Mouse (Mus musculus): Measurements from ENCODE around the gene Lyrm4.
"Not testable (repeated sequence)": the region's sequence is repeated elsewhere in the genome, so short reads cannot be mapped to it uniquely, and the experiment has no call there.

Lyrm4 gene

DNA sequence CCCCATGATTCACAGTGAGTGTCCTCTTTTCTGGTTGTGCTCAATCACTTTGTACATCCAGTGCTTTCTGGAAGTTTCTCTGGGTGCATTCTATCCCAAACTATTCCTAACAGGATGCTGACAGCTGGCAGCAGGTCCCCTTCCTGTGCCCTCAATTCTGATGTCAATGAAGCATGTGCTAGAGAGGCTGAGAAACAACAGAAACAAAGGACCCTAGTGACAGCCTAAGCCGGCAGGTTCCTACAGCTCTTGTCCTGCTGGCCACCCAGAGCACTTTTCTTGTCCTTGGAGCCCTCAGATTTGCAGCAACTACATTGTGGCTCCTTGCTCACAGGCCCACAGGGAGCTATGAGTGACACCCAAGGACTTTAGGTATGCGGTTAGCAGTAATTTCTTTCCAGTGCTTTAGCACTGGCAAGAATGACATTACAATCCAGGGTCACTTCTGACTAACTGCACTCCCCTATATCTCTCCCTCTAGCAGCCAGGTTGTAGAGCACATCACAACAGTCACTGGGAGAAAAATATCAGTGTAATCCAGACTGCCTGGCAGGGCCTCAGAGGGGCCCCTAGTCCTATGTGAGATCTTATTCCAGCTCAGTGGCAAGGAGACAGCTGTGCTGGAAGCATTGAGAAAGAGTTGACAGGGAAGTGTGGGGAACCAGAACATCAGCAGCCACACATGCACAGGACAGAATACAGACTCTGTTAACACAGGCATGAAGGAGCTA is 121.5 kb downstream of the Lyrm4 start:
- DNase-seq (ENCODE audit: low read depth in 1 of 2, low spot score in 2 of 2) = no peak

DNA sequence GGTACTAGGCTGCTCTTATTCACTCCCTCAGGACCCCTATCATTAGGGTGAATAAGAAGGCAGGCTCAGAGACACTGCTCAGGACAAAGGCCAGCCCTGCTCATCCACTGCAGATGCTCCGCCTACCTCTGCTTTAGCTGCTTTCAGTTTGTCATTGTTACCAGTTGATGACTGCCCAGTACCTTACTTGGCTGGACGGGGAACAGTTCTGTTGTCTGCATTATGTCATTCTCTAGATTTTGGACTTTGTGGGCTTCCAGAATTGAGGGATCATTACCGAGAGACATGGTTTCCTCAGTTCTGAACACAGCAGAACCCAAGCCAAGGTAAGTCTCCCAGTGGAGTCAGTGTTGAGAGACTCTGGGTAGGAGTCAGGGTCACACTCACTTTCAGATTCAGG is 122.1 kb downstream of the Lyrm4 start:
- no peak for DNase-seq (ENCODE audit: low read depth in 1 of 2, low spot score in 2 of 2)

- no peak for DNase-seq (ENCODE audit: low read depth in 1 of 2, low spot score in 2 of 2)
These were observed 123.3 kb downstream of the Lyrm4 start for GRCm38 (mm10) chr13:35994067-35994466.

- DNase-seq (ENCODE audit: low read depth in 1 of 2, low spot score in 2 of 2) = not testable (repeated sequence)
These were observed 126.1 kb downstream of the Lyrm4 start for GRCm38 (mm10) chr13:35991185-35991584.

GRCm38 (mm10) chr13:35989329-35989728 is 128.0 kb downstream of the Lyrm4 start:
- DNase-seq (ENCODE audit: low read depth in 1 of 2, low spot score in 2 of 2) = no peak

- DNase-seq (ENCODE audit: low read depth in 1 of 2, low spot score in 2 of 2) = no peak
These were observed 134.3 kb downstream of the Lyrm4 start for GRCm38 (mm10) chr13:35982985-35983384.

GRCm38 (mm10) chr13:35980471-35980870 is 136.9 kb downstream of the Lyrm4 start:
- no peak for DNase-seq (ENCODE audit: low read depth in 1 of 2, low spot score in 2 of 2)

- DNase-seq (ENCODE audit: low read depth in 1 of 2, low spot score in 2 of 2) = no peak
These were observed 140.4 kb downstream of the Lyrm4 start for GRCm38 (mm10) chr13:35976912-35977311.

DNA sequence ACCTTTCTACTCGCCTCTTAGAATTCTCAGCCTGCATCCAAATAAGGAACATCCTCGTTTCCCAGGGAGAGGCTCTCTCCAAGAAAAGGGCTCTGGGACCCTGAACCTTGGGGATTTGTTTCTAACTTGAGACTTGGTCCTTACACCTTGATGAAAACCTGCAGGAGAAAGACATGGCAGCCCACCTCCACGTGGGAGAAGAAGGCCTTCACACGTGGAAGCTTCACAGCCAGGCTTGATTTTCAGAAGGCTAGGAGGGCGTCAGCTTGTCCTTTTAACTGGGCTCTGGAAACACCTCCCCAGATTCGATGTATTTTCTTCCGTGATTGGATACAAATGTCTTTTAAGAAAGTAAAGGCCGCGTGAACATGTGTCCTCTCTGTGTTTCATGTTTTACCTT is 147.5 kb downstream of the Lyrm4 start:
- DNase-seq (ENCODE audit: low read depth in 1 of 2, low spot score in 2 of 2) = no peak

DNA sequence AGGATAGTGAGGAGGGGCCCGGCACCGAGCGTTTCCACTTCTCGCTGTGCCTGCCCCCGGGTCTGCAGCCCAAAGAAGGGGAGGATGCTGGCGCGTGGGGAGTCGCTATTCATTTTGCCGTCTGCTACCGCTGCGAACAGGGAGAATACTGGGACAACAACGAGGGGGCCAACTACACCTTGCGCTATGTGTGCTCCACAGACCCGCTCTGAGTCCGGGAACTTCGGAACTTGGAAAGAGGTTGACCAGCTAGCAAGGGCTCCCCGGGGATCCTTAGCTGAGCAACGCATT is 147.9 kb downstream of the Lyrm4 start:
- DNase-seq (ENCODE audit: low read depth in 1 of 2, low spot score in 2 of 2) = no peak

- no peak for DNase-seq (ENCODE audit: low read depth in 1 of 2, low spot score in 2 of 2)
These were observed 148.5 kb downstream of the Lyrm4 start for GRCm38 (mm10) chr13:35968719-35969430.

GRCm38 (mm10) chr13:35968131-35968718 is 149.1 kb downstream of the Lyrm4 start:
- DNase-seq (ENCODE audit: low read depth in 1 of 2, low spot score in 2 of 2) = no peak

GRCm38 (mm10) chr13:35967690-35968089 is 149.6 kb downstream of the Lyrm4 start:
- no peak for DNase-seq (ENCODE audit: low read depth in 1 of 2, low spot score in 2 of 2)

DNA sequence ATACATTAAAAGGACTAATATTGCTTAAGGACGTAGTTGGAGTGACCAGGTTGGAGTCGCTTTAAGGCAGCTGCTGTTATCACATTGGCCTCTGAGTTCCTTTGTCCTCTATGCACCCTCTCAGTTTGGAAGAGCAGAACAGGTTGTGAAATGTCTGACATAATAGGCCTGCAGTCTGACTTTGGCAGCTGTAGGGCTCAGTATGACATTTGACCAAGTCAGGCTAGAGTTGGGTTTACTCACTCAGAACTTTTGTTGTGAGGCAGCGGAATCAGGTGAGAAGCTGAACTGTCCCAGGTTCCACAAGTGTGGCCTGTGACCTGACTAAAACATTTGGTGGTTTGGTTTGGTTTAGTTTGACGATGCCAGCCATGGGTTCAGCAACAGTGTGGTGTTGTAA is 153.7 kb downstream of the Lyrm4 start:
- DNase-seq (ENCODE audit: low read depth in 1 of 2, low spot score in 2 of 2) = no peak

GRCm38 (mm10) chr13:35959391-35960067 is 157.8 kb downstream of the Lyrm4 start:
- DNase-seq (ENCODE audit: low read depth in 1 of 2, low spot score in 2 of 2) = no peak

DNA sequence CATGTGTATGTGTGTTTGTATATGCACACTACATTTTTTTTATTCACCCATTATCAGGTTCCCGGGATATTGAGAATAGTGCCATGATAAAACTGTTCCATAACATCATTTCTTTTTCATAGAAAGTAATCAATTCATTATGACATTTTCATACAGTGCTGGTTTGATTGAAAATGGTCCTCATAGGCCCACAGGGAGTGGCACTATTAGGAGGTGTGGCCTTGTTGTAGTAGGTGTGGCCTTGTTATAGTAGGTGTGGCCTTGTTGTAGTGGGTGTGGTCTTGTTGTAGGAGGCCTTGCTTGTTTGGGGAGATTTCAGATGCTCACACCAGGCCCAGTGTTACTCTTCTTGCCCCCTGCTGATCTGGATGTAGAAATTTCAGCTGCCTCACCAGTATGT is 158.8 kb downstream of the Lyrm4 start, which contains the start of gene Ppp1r3g:
Gene Ppp1r3g, plus strand, starts transcription at position 301 of the 400 bp plus-strand sequence.
- DNase-seq (ENCODE audit: low read depth in 1 of 2, low spot score in 2 of 2) = no peak

- no peak for DNase-seq (ENCODE audit: low read depth in 1 of 2, low spot score in 2 of 2)
These were observed 167.4 kb downstream of the Lyrm4 start for GRCm38 (mm10) chr13:35949814-35950455.

- peak in 1 of 2 experiments; percentile 45 for DNase-seq (ENCODE audit: low read depth in 1 of 2, low spot score in 2 of 2)
These were observed 169.8 kb downstream of the Lyrm4 start for GRCm38 (mm10) chr13:35947354-35948000.

- DNase-seq (ENCODE audit: low read depth in 1 of 2, low spot score in 2 of 2) = no peak
These were observed 170.5 kb downstream of the Lyrm4 start for GRCm38 (mm10) chr13:35946659-35947353.

DNA sequence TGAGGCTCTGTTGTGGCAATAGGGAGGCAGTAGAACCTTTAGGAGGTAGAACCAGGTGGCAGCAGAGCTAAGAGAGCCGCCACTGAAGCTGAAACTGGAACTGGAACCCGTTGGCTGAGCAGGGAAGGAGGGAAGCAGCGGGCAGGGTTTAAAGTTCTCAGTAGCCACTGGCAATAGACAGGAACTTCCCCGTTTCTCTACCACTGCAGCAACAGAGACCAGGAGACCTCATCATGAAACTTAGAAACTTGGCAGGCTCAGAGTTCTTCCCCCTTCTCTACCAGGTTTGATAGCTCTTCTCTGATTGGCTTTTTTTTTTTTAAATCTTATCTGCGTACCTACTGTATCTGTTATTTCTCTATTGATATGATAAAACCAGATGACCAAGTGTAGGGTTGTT is 176.4 kb downstream of the Lyrm4 start:
- no peak for DNase-seq (ENCODE audit: low read depth in 1 of 2, low spot score in 2 of 2)

Measured in monocyte, adult 2 months (primary cell).